Mouse (Mus musculus) lung, adult 2 months (tissue): Measurements from ENCODE around the gene Ugt2a2.

Source experiments
- CTCF ChIP-seq: fragments of 200-500 bp; IDR thresholded peaks from 2 replicates; pipeline ENCODE4 v1.5.1; 2011; ENCODE audit warnings: mild to moderate bottlenecking, low read length, control low read depth; ENCODE audit not compliant: insufficient read depth
- POLR2A ChIP-seq: fragments of 200-500 bp; IDR thresholded peaks from 2 replicates; pipeline ENCODE4 v1.6.1; 2011; ENCODE audit warnings: low read depth, mild to moderate bottlenecking, control low read depth, low read length, borderline replicate concordance; ENCODE audit errors: extremely low read depth

DNA sequence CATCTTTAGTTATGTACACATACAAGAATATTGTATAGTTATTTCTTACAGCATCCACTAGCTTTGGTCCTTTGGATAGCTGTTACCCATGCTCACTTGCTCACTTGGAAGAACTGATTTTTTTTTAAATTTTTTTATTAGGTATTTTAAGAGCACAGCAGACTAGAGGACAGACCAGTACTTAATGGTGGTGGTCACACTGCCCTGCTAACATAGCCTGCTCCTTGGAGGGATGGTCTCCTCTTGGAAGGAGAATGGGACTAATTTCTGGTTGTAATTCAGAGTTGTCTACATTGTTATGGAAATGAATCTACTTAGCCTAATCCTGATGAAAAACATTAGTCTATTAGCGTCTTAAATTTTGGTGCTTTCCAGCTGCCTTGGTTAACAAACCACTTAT, 23.2 kb downstream of the Ugt2a2 start:
- TF ChIP-seq CTCF (no peak), POLR2A (no peak)
